Comparison of ENCODE assay signal across 8 mouse cellular contexts in the genomic region with DNA sequence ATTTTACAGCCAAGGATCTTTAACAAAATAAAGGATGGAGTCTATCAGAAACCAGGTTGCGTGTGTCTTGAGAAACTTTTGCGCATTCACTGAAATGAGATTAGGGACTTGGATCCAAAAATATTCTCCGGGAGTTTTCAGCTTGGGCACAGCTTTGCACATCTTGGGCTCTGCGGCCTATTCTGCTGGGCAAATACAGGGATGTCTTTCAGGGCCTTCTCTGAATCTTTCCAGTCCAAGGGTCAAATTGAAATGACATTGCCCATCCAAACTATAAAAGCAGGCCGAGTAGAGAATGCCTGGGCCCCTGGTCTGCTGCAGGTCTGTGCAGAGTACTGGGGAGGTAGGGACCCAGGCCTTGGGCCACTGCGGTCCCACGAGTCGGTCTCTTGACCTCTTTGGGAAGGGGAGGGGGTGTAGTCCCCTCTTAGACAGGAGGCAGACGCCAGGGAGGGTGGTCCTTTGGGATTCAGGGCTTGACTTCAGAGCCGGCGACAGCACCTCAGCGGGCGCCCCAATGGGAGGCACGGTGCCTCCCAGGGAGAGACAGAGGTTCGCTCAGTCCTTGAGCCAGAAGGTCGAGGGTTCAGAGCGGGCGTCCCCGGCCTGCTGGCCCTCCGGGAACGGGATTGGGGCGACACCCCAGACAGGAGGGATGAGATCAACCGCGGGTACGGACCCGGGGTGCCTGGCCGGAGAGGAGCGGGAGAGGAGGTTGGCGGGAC. TPM values are rescaled to one million over a fixed set of nuclear protein-coding genes. Genes with fewer than 3 reads are reported as not detected.
DNase-seq lines count a peak whose midpoint lies in the region; ATAC-seq and TF ChIP-seq lines count a peak whose summit lies in the region.

Ssbp2 (plus strand) TSS at position 388 of the 725 bp plus-strand sequence.

- peak within 1 kb of the TSS; percentile 96 for H3K27ac ChIP-seq in embryonic fibroblast, embryonic 13.5 days (ENCODE audit: insufficient read depth, low read length)
- H3K27ac ChIP-seq in heart, embryonic 15.5 days = peak within 1 kb of the TSS; percentile 97
- peak within 1 kb of the TSS; percentile 97 for H3K27ac ChIP-seq in midbrain, embryonic 12.5 days (replicated peaks)

- peak within 1 kb of the TSS; percentile 94 for H3K9ac ChIP-seq in heart, embryonic 15.5 days
- peak within 1 kb of the TSS; percentile 95 for H3K9ac ChIP-seq in midbrain, embryonic 12.5 days (replicated peaks)

- H3K27me3 ChIP-seq in E14TG2a.4 (ENCODE audit: insufficient read depth, low read length) = peaks cover 13% of the 10 kb centered on the region
- H3K27me3 ChIP-seq in heart, embryonic 15.5 days = no peaks in the 10 kb centered on the region
- H3K27me3 ChIP-seq in midbrain, embryonic 12.5 days = no peaks in the 10 kb centered on the region

- H3K9me3 ChIP-seq in E14TG2a.4 (ENCODE audit: low read length) = no peaks in the 10 kb centered on the region
- H3K9me3 ChIP-seq in heart, embryonic 15.5 days (replicated peaks) = no peaks in the 10 kb centered on the region
- no peaks in the 10 kb centered on the region for H3K9me3 ChIP-seq in midbrain, embryonic 12.5 days

- 9% methylated on average over 27 of the region's 29 CpGs for WGBS in heart, embryonic 15.5 days
- 4% methylated on average over 27 of the region's 29 CpGs for WGBS in midbrain, embryonic 12.5 days

- peak; percentile 47 for ATAC-seq in heart, embryonic 15.5 days (replicated peaks; ENCODE audit: insufficient number of reproducible peaks, insufficient read depth, low FRiP score, low read depth)
- peak; percentile 27 for ATAC-seq in midbrain, embryonic 12.5 days (ENCODE audit: low FRiP score, low read depth)

- no peak for TF ChIP-seq CTCF in E14TG2a.4 (conservative IDR thresholded peaks at IDR 0.05; ENCODE audit: low read length)
- TF ChIP-seq CTCF in embryonic fibroblast, embryonic 13.5 days (IDR thresholded peaks at IDR 0.05; ENCODE audit: borderline replicate concordance, insufficient read depth, low read length) = no peak

- TF ChIP-seq POLR2A in embryonic fibroblast, embryonic 13.5 days (IDR thresholded peaks at IDR 0.05; ENCODE audit: low read depth, low read length) = no peak

- peak within 1 kb of the TSS; percentile 76 for H3K4me2 ChIP-seq in heart, embryonic 15.5 days
- peak within 1 kb of the TSS; percentile 88 for H3K4me2 ChIP-seq in midbrain, embryonic 12.5 days (replicated peaks)

- H3K4me1 ChIP-seq in E14TG2a.4 (replicated peaks; ENCODE audit: low read depth, low read length) = peaks cover 12% of the 10 kb centered on the region
- 0 out of 2 replicates have a peak, but pooled peaks cover 2% of the 10 kb centered on the region for H3K4me1 ChIP-seq in embryonic fibroblast, embryonic 13.5 days (ENCODE audit: control insufficient read depth, insufficient read depth, low read length)
- H3K4me1 ChIP-seq in heart, embryonic 15.5 days (replicated peaks) = peaks cover 23% of the 10 kb centered on the region
- H3K4me1 ChIP-seq in midbrain, embryonic 12.5 days = peaks cover 26% of the 10 kb centered on the region

- H3K4me3 ChIP-seq in E14TG2a.4 (replicated peaks; ENCODE audit: low read length) = peak within 1 kb of the TSS; percentile 86
- peak within 1 kb of the TSS; percentile 34 for H3K4me3 ChIP-seq in embryonic fibroblast, embryonic 13.5 days (ENCODE audit: insufficient read depth, low read length)
- peak within 1 kb of the TSS; percentile 96 for H3K4me3 ChIP-seq in heart, embryonic 15.5 days
- H3K4me3 ChIP-seq in midbrain, embryonic 12.5 days = peak within 1 kb of the TSS; percentile 97

- no peaks in the 10 kb centered on the region for H3K36me3 ChIP-seq in E14TG2a.4 (ENCODE audit: insufficient read depth, low read length)
- no peaks in the 10 kb centered on the region for H3K36me3 ChIP-seq in heart, embryonic 15.5 days
- no peaks in the 10 kb centered on the region for H3K36me3 ChIP-seq in midbrain, embryonic 12.5 days

- DNase-seq in embryo, embryonic 10 days (ENCODE audit: low spot score) = peak; percentile 73
- no peak for DNase-seq in embryo, embryonic 9.5 days (ENCODE audit: extremely low spot score)
- DNase-seq in left cerebral cortex, adult 11 months (ENCODE audit: low spot score) = peak; percentile 25
- no peak for DNase-seq in spleen, postnatal 14 days (ENCODE audit: low spot score in 2 of 2)

RNA-seq across cellular contexts. Expression of gene Ssbp2, which starts in this region (rescaled TPM):
- 41.6 and 57.2 TPM in 2 replicates for polyA plus RNA-seq in embryonic fibroblast, embryonic 13.5 days (2011; ENCODE audit: insufficient read length, low read depth, missing spikeins)
- polyA plus RNA-seq in heart, embryonic 15.5 days (2015; fragmentation: Nextera tagmentation; extraction: Ambion mirVana) = 96.8 and 100 TPM in 2 replicates
- 169 and 179 TPM in 2 replicates for polyA plus RNA-seq in midbrain, embryonic 12.5 days (2016; fragmentation: Nextera tagmentation; extraction: Ambion mirVana)

Comparison
In these comparisons a context has a peak if more than half of its experiments do, and no peak if none do; other contexts are left out.
1. DNase-seq: peak in embryo, embryonic 10 days (single experiment) and left cerebral cortex, adult 11 months (single experiment); none in embryo, embryonic 9.5 days (single experiment) and spleen, postnatal 14 days (0 of 2).
2. H3K4me3 ChIP-seq: peak in every context shown above with its lines; median percentile 97 in midbrain, embryonic 12.5 days; 96 in heart, embryonic 15.5 days; 86 in E14TG2a.4; 34 in embryonic fibroblast, embryonic 13.5 days.
3. Peak in every context shown above with its lines, with median percentiles within 50 percentile points of each other: H3K27ac ChIP-seq.